Mouse (Mus musculus): ENCODE results near the gene Cdh10.

DNA sequence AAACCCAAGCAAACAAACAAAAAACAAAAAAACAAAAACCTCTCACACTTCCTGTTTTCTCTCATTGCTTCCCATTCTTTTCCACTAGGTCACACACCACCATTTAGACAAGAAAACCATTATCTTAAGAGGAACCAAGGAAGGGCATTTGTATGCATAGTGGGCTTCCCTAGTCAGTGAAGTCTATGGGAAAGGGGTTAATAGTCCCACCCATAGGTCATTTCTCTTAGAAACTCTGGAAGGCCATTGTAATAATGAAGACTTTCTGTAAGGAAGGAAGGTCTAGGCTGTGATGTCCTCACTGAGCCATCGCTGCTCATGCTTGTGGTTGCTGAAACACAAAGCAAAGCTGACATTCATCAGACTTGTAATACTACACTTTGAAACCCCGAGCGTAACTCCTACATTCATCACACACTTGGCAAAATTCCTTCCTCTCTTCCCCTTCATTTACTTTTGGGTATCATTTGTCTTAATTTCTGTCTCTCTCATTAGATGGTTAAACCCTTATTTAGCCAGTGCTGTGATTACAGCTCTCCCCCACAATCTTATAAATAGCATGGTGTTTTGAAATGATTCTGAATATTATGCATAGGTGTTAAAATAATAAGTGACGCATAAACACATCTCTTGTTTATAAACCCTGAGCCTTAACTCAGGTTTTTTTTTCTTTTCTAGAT is 9.5 kb upstream of the Cdh10 start:
- no peak for TF ChIP-seq CTCF (IDR thresholded peaks at IDR 0.05; ENCODE audit: borderline replicate concordance, insufficient read depth, low read depth, low read length)
- TF ChIP-seq POLR2A (IDR thresholded peaks at IDR 0.05; ENCODE audit: borderline replicate concordance, insufficient read depth, low read length) = no peak

Data from cerebellum, adult 2 months (tissue).